Mouse (Mus musculus) kidney, postnatal 0 days (tissue): Measurements from ENCODE around the gene Ctsz. TPM values are rescaled to one million over a fixed set of nuclear protein-coding genes. Genes with fewer than 3 reads are reported as not detected.

Experiments
- ATAC-seq: fragments of 200-750 bp; cut with Nextera tagmentation; replicated peaks from 2 replicates; pipeline ENCODE4 v1.8.0; 2017; ENCODE audit warnings: low read depth, moderate number of reproducible peaks, moderate TSS enrichment, moderate library complexity; ENCODE audit not compliant: low FRiP score
- DNase-seq: peaks from one replicate; pipeline ENCODE4 v3.0.0-alpha.2; 2016; ENCODE audit warnings: low spot score
- H3K27ac ChIP-seq: fragments of 300-500 bp; sonication (generic); 2 replicates; pipeline ENCODE4 v1.5.1; 2014; ENCODE audit warnings: mild to moderate bottlenecking
- H3K27me3 ChIP-seq: fragments of 300-500 bp; sonication (generic); 2 replicates; pipeline ENCODE4 v1.6.1; 2014; ENCODE audit warnings: low read length, mixed read lengths; ENCODE audit not compliant: insufficient read depth
- H3K36me3 ChIP-seq: fragments of 300-500 bp; sonication (generic); 2 replicates; pipeline ENCODE4 v1.6.1; 2014; ENCODE audit warnings: low read length, mixed read lengths; ENCODE audit not compliant: insufficient read depth
- H3K4me1 ChIP-seq: fragments of 300-500 bp; sonication (generic); replicated peaks from 2 replicates; pipeline ENCODE4 v1.6.1; 2014; ENCODE audit warnings: antibody characterized with exemption, low read length, mixed read lengths; ENCODE audit not compliant: insufficient read depth
- H3K4me2 ChIP-seq: fragments of 300-500 bp; sonication (generic); 2 replicates; pipeline ENCODE4 v1.6.1; 2014; ENCODE audit warnings: mild to moderate bottlenecking, low read length, moderate library complexity, mixed read lengths
- H3K4me3 ChIP-seq: fragments of 300-500 bp; sonication (generic); replicated peaks from 2 replicates; pipeline ENCODE4 v1.5.1; 2014; ENCODE audit warnings: low read depth, low read length
- H3K9ac ChIP-seq: fragments of 300-500 bp; sonication (generic); 2 replicates; pipeline ENCODE4 v1.6.1; 2014; ENCODE audit warnings: low read depth, low read length
- H3K9me3 ChIP-seq: fragments of 300-500 bp; sonication (generic); replicated peaks from 2 replicates; pipeline ENCODE4 v1.6.1; 2016; ENCODE audit warnings: low read length, inconsistent platforms, mixed read lengths
- CTCF ChIP-seq: IDR thresholded peaks from 2 replicates; pipeline ENCODE4 v1.5.1; 2016; ENCODE audit warnings: antibody characterized with exemption, low read depth, mild to moderate bottlenecking, moderate library complexity
- WGBS: fragments of 180-500 bp; shearing (Covaris S2); extraction: QIAGEN DNeasy Blood & Tissue Kit; methylation state at CpG from one replicate; pipeline ENCODE4 v1.1.7; 2014; 5-methylcytosine and 5-hydroxymethylcytosine counted together
- polyA plus RNA-seq: library from polyadenylated mRNA; unstranded; fragments of >200 nt; fragmentation: Nextera tagmentation; extraction: Ambion mirVana; gene quantifications from 2 replicates; pipeline ENCODE4 v1.2.1, GENCODE M21; 2015

Ctsz gene
- polyA plus RNA-seq, 1 experiment from 2014 or later = 131 TPM

- Histone ChIP-seq H3K9ac (no peak overlapping the region), H3K4me1 (peaks cover 20% of the 10 kb centered on the region), H3K27ac (no peak overlapping the region), H3K36me3 (no peaks in the 10 kb centered on the region), H3K27me3 (no peaks in the 10 kb centered on the region), H3K4me3 (no peak overlapping the region), H3K9me3 (no peaks in the 10 kb centered on the region), H3K4me2 (no peak overlapping the region)
- WGBS = 48% methylated on average over 2 of the region's 2 CpGs
- no peak for TF ChIP-seq CTCF
- DNase-seq (no peak), ATAC-seq (no peak)
These were observed 4.2 kb upstream of the Ctsz start for GRCm38 (mm10) chr2:174443046-174443445.

DNA sequence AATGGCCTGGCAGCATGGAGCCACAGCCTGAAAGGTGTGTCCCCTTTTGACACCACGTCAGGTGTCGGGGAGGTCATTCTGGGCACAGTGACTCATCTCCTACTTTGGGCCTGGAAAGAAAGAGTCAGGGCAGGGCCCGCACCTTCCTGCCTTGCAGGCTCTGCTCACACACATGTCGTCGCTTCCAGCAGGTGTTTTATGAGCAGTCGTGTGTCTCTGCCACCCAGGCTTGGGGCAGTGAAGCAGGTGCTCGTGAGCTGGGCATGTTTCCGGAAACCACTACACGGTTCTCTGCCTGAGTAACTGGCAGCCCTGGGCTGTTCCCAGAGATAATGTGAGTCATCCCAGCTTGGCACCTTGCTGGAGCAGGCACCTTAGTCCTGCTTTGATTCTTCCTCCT lies 3.6 kb upstream of the Ctsz start:
- no peak for TF ChIP-seq CTCF
- no peak overlapping the region for H3K4me3 ChIP-seq
- peaks cover 23% of the 10 kb centered on the region for H3K4me1 ChIP-seq
- no peak overlapping the region for H3K27ac ChIP-seq
- DNase-seq (no peak), ATAC-seq (no peak; the same call in 1 of the 2 replicates)
- H3K9ac ChIP-seq = no peak overlapping the region
- no peak overlapping the region for H3K4me2 ChIP-seq
- no peaks in the 10 kb centered on the region for H3K9me3 ChIP-seq
- no peaks in the 10 kb centered on the region for H3K36me3 ChIP-seq
- WGBS = 32% methylated on average over 9 of the region's 9 CpGs
- no peaks in the 10 kb centered on the region for H3K27me3 ChIP-seq

- H3K36me3 ChIP-seq = no peaks in the 10 kb centered on the region
- no peak overlapping the region for H3K9ac ChIP-seq
- no peak overlapping the region for H3K4me3 ChIP-seq
- WGBS = 67% methylated on average over 4 of the region's 4 CpGs
- no peaks in the 10 kb centered on the region for H3K9me3 ChIP-seq
- no peak for TF ChIP-seq CTCF
- H3K4me1 ChIP-seq = peaks cover 23% of the 10 kb centered on the region
- H3K27ac ChIP-seq = no peak overlapping the region
- no peak for ATAC-seq
- H3K27me3 ChIP-seq = no peaks in the 10 kb centered on the region
- no peak overlapping the region for H3K4me2 ChIP-seq
- no peak for DNase-seq
These were observed 3.1 kb upstream of the Ctsz start for GRCm38 (mm10) chr2:174441898-174442297.

- WGBS = 81% methylated on average over 9 of the region's 9 CpGs
- no peak overlapping the region for H3K4me2 ChIP-seq
- H3K27me3 ChIP-seq = no peaks in the 10 kb centered on the region
- H3K27ac ChIP-seq = no peak overlapping the region
- no peaks in the 10 kb centered on the region for H3K9me3 ChIP-seq
- H3K36me3 ChIP-seq = no peaks in the 10 kb centered on the region
- no peak overlapping the region for H3K9ac ChIP-seq
- DNase-seq (no peak), ATAC-seq (no peak)
- peaks cover 23% of the 10 kb centered on the region for H3K4me1 ChIP-seq
- no peak for TF ChIP-seq CTCF
- H3K4me3 ChIP-seq = no peak overlapping the region
These were observed 1.1 kb upstream of the Ctsz start for GRCm38 (mm10) chr2:174439961-174440360.

- no peaks in the 10 kb centered on the region for H3K27me3 ChIP-seq
These were observed 605 bp upstream of the Ctsz start for GRCm38 (mm10) chr2:174439450-174439838.

GRCm38 (mm10) chr2:174438181-174438580 lies 658 bp downstream of the Ctsz start:
- Histone ChIP-seq H3K27me3 (no peaks in the 10 kb centered on the region), H3K4me2 (peak overlapping the region; percentile 78), H3K9me3 (no peaks in the 10 kb centered on the region), H3K9ac (peak overlapping the region; percentile 68), H3K36me3 (no peaks in the 10 kb centered on the region), H3K27ac (no peak overlapping the region), H3K4me3 (peak overlapping the region; percentile 56), H3K4me1 (peaks cover 19% of the 10 kb centered on the region)
- 71% methylated on average over 11 of the region's 11 CpGs for WGBS
- ATAC-seq = no peak
- DNase-seq = no peak
- TF ChIP-seq CTCF = no peak

More at GRCm38 (mm10) chr2:174439450-174439838, 605 bp upstream of the Ctsz start:
- no peak overlapping the region for H3K4me3 ChIP-seq
- no peak for TF ChIP-seq CTCF
- H3K9me3 ChIP-seq = no peaks in the 10 kb centered on the region
- DNase-seq (no peak), ATAC-seq (no peak)
- 69% methylated on average over 5 of the region's 5 CpGs for WGBS
- no peaks in the 10 kb centered on the region for H3K36me3 ChIP-seq
- peaks cover 23% of the 10 kb centered on the region for H3K4me1 ChIP-seq
- no peak overlapping the region for H3K27ac ChIP-seq
- peak overlapping the region; percentile 78 for H3K4me2 ChIP-seq
- H3K9ac ChIP-seq = peak overlapping the region; percentile 68; the same call in 1 of the 2 replicates

DNA sequence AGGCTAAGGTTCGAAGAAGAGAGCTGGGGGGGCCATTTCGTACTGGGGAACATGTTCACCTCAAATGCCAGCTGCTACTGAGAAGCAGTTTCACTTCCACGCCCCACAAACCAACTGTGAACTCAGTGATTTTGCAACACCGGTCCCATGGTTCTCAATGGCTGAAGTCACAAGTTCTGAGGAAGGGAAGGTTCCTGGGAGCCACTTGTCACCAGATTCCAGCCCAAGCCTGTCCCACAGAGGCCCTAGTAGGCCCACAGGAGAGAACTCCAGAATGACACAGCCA lies 1.2 kb downstream of the Ctsz start:
- peaks cover 15% of the 10 kb centered on the region for H3K4me1 ChIP-seq
- H3K4me2 ChIP-seq = peak overlapping the region; percentile 78; the same call in 1 of the 2 replicates
- 87% methylated on average over 4 of the region's 4 CpGs for WGBS
- no peaks in the 10 kb centered on the region for H3K9me3 ChIP-seq
- DNase-seq = no peak
- no peak overlapping the region for H3K27ac ChIP-seq
- H3K4me3 ChIP-seq = no peak overlapping the region
- H3K27me3 ChIP-seq = no peaks in the 10 kb centered on the region
- H3K9ac ChIP-seq = no peak overlapping the region
- H3K36me3 ChIP-seq = 0 out of 2 replicates have a peak, but pooled peaks cover 2% of the 10 kb centered on the region
- TF ChIP-seq CTCF = no peak
- ATAC-seq = no peak
